Mouse (Mus musculus) liver, postnatal 0 days (tissue): Measurements from ENCODE around the gene Tbc1d24.

Experiments used
- CTCF ChIP-seq: sonication (generic); IDR thresholded peaks from 2 replicates; pipeline ENCODE4 v1.5.1; 2016; ENCODE audit warnings: antibody characterized with exemption, low read depth
- EP300 ChIP-seq: IDR thresholded peaks from 2 replicates; pipeline ENCODE4 v1.6.1; 2016; ENCODE audit warnings: antibody characterized with exemption, low read depth, mild to moderate bottlenecking

DNA sequence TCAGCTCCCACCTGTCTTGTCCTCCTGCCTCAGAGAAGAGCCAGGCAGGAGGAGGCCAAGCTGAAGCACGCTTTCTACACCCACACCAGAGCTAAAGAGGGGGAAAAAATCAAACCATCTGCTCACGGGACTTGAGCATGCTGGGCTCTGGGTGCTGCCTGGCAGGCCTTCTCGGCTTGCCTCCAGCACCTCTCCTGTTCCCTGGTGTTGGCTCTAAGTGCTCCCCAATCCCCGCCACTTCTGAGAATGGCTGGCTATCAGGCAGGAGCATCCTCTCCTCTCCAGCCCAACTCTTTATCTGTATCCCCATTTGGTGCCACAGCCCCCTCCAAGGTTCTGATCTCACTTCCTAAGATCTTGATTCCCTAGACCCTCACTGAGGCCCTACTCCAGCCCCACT lies 6.1 kb downstream of the Tbc1d24 start:
- TF ChIP-seq CTCF, result no peak
- TF ChIP-seq EP300, result peak; percentile 55; the same call in 1 of the 2 replicates
